Mouse (Mus musculus): ENCODE results near the gene Stoml3.

Stoml3 gene

GRCm38 (mm10) chr3:53477468-53477867, 11.0 kb upstream of the Stoml3 start:
- no peak for DNase-seq (ENCODE audit: low read depth, low spot score)

- DNase-seq (ENCODE audit: low read depth, low spot score) = no peak
Observed at GRCm38 (mm10) chr3:53478419-53479046, 9.9 kb upstream of the Stoml3 start.

- no peak for DNase-seq (ENCODE audit: low read depth, low spot score)
Observed at GRCm38 (mm10) chr3:53483414-53484059, 4.9 kb upstream of the Stoml3 start.

GRCm38 (mm10) chr3:53486561-53486960, 1.9 kb upstream of the Stoml3 start:
- DNase-seq (ENCODE audit: low read depth, low spot score) = no peak

GRCm38 (mm10) chr3:53486996-53487576, 1.4 kb upstream of the Stoml3 start:
- DNase-seq (ENCODE audit: low read depth, low spot score) = no peak

- no peak for DNase-seq (ENCODE audit: low read depth, low spot score)
Observed at GRCm38 (mm10) chr3:53498351-53498905, 10.0 kb downstream of the Stoml3 start.

- peak; percentile 49 for DNase-seq (ENCODE audit: low read depth, low spot score)
Observed at GRCm38 (mm10) chr3:53502428-53502827, 14.0 kb downstream of the Stoml3 start.

- DNase-seq (ENCODE audit: low read depth, low spot score) = no peak
Observed at GRCm38 (mm10) chr3:53513096-53513495, 24.6 kb downstream of the Stoml3 start.

GRCm38 (mm10) chr3:53514221-53515065, 26.0 kb downstream of the Stoml3 start:
- no peak for DNase-seq (ENCODE audit: low read depth, low spot score)

GRCm38 (mm10) chr3:53522794-53523193, 34.3 kb downstream of the Stoml3 start:
- DNase-seq (ENCODE audit: low read depth, low spot score) = no peak

- DNase-seq (ENCODE audit: low read depth, low spot score) = peak; percentile 84
Observed at GRCm38 (mm10) chr3:53525737-53526136, 37.3 kb downstream of the Stoml3 start.

GRCm38 (mm10) chr3:53530305-53530704, 41.9 kb downstream of the Stoml3 start:
- no peak for DNase-seq (ENCODE audit: low read depth, low spot score)

- DNase-seq (ENCODE audit: low read depth, low spot score) = no peak
Observed at GRCm38 (mm10) chr3:53532091-53532490, 43.6 kb downstream of the Stoml3 start.

GRCm38 (mm10) chr3:53552691-53553090, 64.2 kb downstream of the Stoml3 start:
- no peak for DNase-seq (ENCODE audit: low read depth, low spot score)

- peak; percentile 64 for DNase-seq (ENCODE audit: low read depth, low spot score)
Observed at GRCm38 (mm10) chr3:53555031-53555952, 66.8 kb downstream of the Stoml3 start.

GRCm38 (mm10) chr3:53557388-53558214, 69.1 kb downstream of the Stoml3 start:
- no peak for DNase-seq (ENCODE audit: low read depth, low spot score)

Data from ES-CJ7 (cell line).